Mouse (Mus musculus) liver, adult 2 months (tissue): ENCODE data around the gene Sdsl.

Source experiments
- CTCF ChIP-seq: fragments of 200-500 bp; IDR thresholded peaks from 2 replicates; pipeline ENCODE4 v1.5.1; 2011; ENCODE audit warnings: low read depth, low read length, control low read depth
- POLR2A ChIP-seq: fragments of 200-500 bp; IDR thresholded peaks from 2 replicates; pipeline ENCODE4 v1.6.1; 2011; ENCODE audit warnings: low read length, control low read depth; ENCODE audit not compliant: insufficient read depth; ENCODE audit errors: extremely low read depth

DNA sequence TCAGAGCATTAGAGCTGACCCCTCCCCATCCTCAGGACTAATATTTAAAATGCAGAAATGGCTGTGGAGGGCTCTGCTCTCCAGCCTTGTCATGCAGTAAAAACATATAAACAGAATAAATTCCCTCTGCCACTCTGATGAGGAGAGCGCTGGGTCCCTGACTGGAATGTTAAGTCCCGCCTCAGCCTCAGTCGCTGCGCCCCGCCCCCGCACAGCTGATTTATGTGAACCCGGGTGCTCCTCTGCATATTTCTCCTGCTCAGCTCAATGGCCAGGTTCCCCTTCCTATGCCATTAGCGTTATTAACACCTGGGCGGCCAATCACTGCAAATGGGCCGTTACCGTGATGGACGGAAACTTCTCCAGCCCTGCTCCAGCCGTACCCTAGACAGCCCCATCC is 25.3 kb downstream of the Sdsl start:
- TF ChIP-seq POLR2A, result no peak
- TF ChIP-seq CTCF, result no peak
